Mouse (Mus musculus) neural tube, embryonic 14.5 days (tissue): ENCODE data around the gene Zfp385c. TPM values are rescaled to one million over a fixed set of nuclear protein-coding genes. Genes with fewer than 3 reads are reported as not detected.

Source experiments
- ATAC-seq: fragments of 200-750 bp; cut with Nextera tagmentation; 2 replicates; pipeline ENCODE4 v1.8.0; 2017; ENCODE audit warnings: low read depth, mild to moderate bottlenecking, moderate TSS enrichment, moderate library complexity
- H3K27ac ChIP-seq: fragments of 300-500 bp; sonication (generic); 2 replicates; pipeline ENCODE4 v1.5.1; 2014; ENCODE audit warnings: low read depth, mild to moderate bottlenecking, control low read depth, low read length, moderate library complexity, mixed read lengths
- H3K27me3 ChIP-seq: fragments of 300-500 bp; sonication (generic); 2 replicates; pipeline ENCODE4 v1.6.1; 2014; ENCODE audit warnings: low read length; ENCODE audit not compliant: control insufficient read depth, insufficient read depth
- H3K36me3 ChIP-seq: fragments of 300-500 bp; sonication (generic); 2 replicates; pipeline ENCODE4 v1.6.1; 2014; ENCODE audit warnings: low read length, mixed read lengths; ENCODE audit not compliant: control insufficient read depth, insufficient read depth
- H3K4me1 ChIP-seq: fragments of 300-500 bp; sonication (generic); 2 replicates; pipeline ENCODE4 v1.6.1; 2014; ENCODE audit warnings: low read length; ENCODE audit not compliant: control insufficient read depth, insufficient read depth
- H3K4me2 ChIP-seq: fragments of 300-500 bp; sonication (generic); 2 replicates; pipeline ENCODE4 v1.6.1; 2014; ENCODE audit warnings: mild to moderate bottlenecking, low read depth, low read length, control low read depth
- H3K4me3 ChIP-seq: fragments of 300-500 bp; sonication (generic); 2 replicates; pipeline ENCODE4 v1.5.1; 2014; ENCODE audit warnings: low read depth, low read length, control low read depth, mixed read lengths
- H3K9ac ChIP-seq: fragments of 300-500 bp; sonication (generic); replicated peaks from 2 replicates; pipeline ENCODE4 v1.6.1; 2014; ENCODE audit warnings: low read depth, mild to moderate bottlenecking, control low read depth, low read length, mixed read lengths
- H3K9me3 ChIP-seq: fragments of 300-500 bp; sonication (generic); 2 replicates; pipeline ENCODE4 v1.6.1; 2016; ENCODE audit warnings: low read length; ENCODE audit not compliant: control insufficient read depth
- WGBS: fragments of 180-500 bp; shearing (Covaris S2); extraction: QIAGEN DNeasy Blood & Tissue Kit; methylation state at CpG from one replicate; pipeline ENCODE4 v1.1.7; 2014; 5-methylcytosine and 5-hydroxymethylcytosine counted together
- polyA plus RNA-seq: library from polyadenylated mRNA; unstranded; fragments of >200 nt; fragmentation: Nextera tagmentation; extraction: Ambion mirVana; gene quantifications from 2 replicates; pipeline ENCODE4 v1.2.1, GENCODE M21; 2014

The Zfp385c gene
- polyA plus RNA-seq, 1 experiment from 2014 or later = 0.50 TPM

DNA sequence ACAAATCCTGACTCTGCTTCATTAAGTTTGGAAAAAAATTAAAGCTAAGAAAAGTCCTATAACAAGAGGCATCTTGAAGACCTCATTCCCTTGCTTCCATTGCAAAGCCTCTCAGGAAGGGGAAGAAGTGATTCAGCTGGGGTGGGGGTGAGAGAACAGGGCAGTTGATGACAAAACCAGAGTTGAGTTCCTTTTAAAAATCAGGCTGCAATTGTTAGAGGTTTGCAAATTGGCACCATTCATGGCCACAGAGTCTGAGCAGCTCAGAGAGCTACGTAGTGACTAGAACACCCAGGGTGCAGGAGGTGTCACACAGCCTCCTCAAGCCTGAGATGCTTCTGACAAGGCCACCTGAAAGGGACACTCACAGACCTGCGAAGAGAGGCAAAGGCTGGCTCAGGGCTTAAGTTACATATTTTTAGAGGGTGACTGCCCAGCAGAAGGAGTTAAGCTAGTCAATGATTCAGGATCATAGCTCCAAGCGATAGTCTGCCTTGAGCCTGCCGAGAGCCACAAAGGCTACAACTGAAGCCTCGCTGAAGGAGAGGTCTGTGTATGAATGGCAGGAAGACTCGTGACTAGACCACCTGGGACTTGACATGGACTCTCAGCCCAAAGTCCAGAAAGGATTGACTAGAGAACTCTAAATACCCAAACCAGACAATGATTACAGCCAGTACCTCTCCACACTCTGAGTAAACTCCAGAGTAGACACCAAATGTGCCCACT, 38.4 kb upstream of the Zfp385c start:
- no peak overlapping the region for H3K4me3 ChIP-seq
- no peak overlapping the region for H3K9ac ChIP-seq
- no peaks in the 10 kb centered on the region for H3K27me3 ChIP-seq
- H3K4me1 ChIP-seq = no peaks in the 10 kb centered on the region
- no peaks in the 10 kb centered on the region for H3K9me3 ChIP-seq
- no peak overlapping the region for H3K4me2 ChIP-seq
- ATAC-seq = no peak
- H3K27ac ChIP-seq = no peak overlapping the region
- WGBS = 91% methylated on average over 6 of the region's 6 CpGs
- H3K36me3 ChIP-seq = 0 out of 2 replicates have a peak, but pooled peaks cover 3% of the 10 kb centered on the region

DNA sequence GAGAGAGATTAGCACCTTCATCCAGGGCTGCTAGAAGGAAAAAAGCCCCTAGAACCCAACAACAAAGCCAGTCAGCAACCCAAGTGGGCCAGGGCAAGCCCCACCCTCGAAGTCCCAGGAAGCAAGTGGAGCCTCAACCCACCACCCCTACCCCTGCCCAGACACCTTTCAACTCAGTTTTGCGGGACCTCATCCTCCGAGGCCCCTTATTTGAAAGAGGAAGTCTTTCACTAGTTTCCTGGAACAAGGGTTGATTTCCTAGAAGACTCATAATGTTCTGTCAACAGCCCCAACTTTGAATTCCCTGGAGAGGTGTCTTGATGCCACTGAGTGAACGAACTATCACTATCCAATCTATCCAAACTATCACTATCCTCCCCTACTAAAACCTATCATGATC, 37.7 kb upstream of the Zfp385c start:
- no peak for ATAC-seq
- Histone ChIP-seq H3K4me1 (no peaks in the 10 kb centered on the region), H3K9ac (no peak overlapping the region), H3K4me2 (no peak overlapping the region), H3K9me3 (no peaks in the 10 kb centered on the region), H3K36me3 (0 out of 2 replicates have a peak, but pooled peaks cover 3% of the 10 kb centered on the region), H3K4me3 (no peak overlapping the region), H3K27ac (no peak overlapping the region), H3K27me3 (no peaks in the 10 kb centered on the region)
- WGBS = 94% methylated on average over 4 of the region's 4 CpGs

DNA sequence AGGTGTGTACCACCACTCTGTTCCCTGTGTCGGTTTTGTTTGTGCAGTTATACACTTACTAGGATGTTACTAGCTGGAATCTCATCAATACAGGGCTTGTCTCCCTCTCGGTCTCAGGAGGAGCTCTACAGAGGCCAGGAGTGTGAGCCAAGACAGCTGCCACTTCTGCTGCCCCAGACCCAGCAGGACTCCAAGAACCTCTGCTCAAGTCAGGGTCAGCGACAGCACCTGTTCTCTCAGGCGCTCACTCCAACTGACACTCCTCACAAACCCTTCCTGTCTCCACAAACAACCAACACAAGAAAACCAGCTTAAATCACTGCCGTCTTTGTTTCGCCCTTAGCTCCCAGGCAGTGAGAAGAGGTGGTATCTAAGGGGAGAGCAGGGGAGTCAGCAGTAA, 36.3 kb upstream of the Zfp385c start:
- no peak overlapping the region for H3K27ac ChIP-seq
- H3K9ac ChIP-seq = no peak overlapping the region
- no peaks in the 10 kb centered on the region for H3K9me3 ChIP-seq
- H3K4me2 ChIP-seq = no peak overlapping the region
- 82% methylated on average over 6 of the region's 6 CpGs for WGBS
- H3K27me3 ChIP-seq = no peaks in the 10 kb centered on the region
- no peak for ATAC-seq
- 0 out of 2 replicates have a peak, but pooled peaks cover 3% of the 10 kb centered on the region for H3K36me3 ChIP-seq
- H3K4me1 ChIP-seq = no peaks in the 10 kb centered on the region
- no peak overlapping the region for H3K4me3 ChIP-seq

DNA sequence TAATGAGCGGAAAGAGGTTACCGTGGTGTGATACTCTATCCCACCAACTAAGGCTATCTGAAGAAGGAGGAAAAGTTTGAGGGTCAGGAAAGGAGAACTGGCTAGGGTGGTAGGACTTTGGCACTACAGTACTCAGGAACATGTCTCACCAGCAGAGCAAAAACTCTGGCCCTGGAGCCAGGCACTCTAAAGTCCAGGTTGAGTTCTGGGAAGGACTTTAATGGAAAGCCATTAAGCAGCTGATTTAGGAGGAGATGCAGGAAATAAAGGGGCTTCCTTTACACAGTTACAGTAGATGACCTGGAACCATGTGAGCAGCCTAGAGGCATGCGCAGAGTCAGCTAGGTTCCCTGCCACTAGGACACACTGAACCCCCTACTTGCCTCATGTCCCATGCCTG, 34.9 kb upstream of the Zfp385c start:
- H3K36me3 ChIP-seq = 0 out of 2 replicates have a peak, but pooled peaks cover 3% of the 10 kb centered on the region
- 93% methylated on average over 3 of the region's 3 CpGs for WGBS
- no peak overlapping the region for H3K4me3 ChIP-seq
- no peaks in the 10 kb centered on the region; the same call in 1 of the 2 replicates for H3K4me1 ChIP-seq
- H3K27me3 ChIP-seq = no peaks in the 10 kb centered on the region
- H3K9me3 ChIP-seq = no peaks in the 10 kb centered on the region
- no peak overlapping the region for H3K27ac ChIP-seq
- ATAC-seq = no peak
- H3K4me2 ChIP-seq = no peak overlapping the region
- H3K9ac ChIP-seq = no peak overlapping the region

DNA sequence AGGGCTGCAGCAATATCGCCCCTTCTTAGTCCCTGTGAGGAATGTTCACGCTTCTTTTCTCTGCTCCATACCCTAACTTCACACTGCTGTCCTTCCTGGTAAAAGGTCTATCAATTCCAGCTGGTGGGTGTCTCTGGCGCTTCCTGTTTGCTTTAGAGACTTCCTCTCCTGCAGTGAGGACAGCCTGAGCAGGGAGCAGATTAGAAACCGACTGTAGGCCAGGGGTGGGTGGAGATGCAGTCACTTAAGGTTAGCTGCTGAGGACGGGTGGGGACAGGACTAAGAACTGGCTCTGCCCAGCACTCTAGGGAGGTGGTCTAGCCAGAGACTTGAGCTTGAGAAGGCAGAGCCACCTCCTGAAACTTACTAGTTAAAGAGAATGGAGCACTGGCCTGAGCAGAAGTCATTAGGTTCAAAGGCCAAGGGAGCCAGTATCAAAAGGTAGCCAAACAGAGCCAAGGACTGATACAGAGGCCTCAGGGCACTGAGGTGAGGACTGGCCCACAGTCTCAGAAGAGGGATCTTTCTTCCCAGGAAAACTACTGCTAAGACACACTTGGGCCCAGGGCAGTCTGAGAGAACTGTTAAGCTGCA, 32.8 kb upstream of the Zfp385c start:
- Histone ChIP-seq H3K9me3 (no peaks in the 10 kb centered on the region), H3K4me2 (no peak overlapping the region), H3K27ac (no peak overlapping the region), H3K4me1 (no peaks in the 10 kb centered on the region; the same call in 1 of the 2 replicates), H3K9ac (no peak overlapping the region), H3K4me3 (no peak overlapping the region), H3K36me3 (0 out of 2 replicates have a peak, but pooled peaks cover 3% of the 10 kb centered on the region), H3K27me3 (no peaks in the 10 kb centered on the region)
- 56% methylated on average over 5 of the region's 5 CpGs for WGBS
- no peak for ATAC-seq

DNA sequence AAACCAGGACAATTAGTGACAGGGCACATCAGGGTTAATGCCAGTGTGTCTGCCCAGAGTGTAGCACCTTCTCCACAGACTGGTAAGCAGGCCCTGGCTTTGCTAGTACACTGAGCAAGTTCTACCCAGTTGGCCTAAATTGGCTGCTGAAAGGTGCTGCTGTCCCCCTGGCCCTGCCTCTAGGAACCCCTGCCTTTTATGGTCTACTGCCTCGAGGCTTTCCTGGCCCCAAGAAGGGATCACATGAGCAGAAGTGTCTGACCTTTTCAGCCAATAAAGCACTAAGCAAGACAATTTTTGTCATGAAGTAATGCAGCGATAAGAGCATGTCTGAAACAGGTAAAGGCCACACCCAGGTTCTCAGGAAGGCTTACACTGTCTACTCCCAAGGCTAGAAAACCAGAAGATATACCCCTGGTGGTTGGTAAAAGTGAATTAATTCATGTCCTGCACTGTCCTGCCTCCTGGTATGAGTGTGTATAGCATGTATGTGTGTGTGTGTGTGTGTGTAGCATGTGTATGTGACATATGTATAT, 30.3 kb upstream of the Zfp385c start:
- H3K9me3 ChIP-seq = no peaks in the 10 kb centered on the region
- H3K4me3 ChIP-seq = no peak overlapping the region
- no peak overlapping the region for H3K4me2 ChIP-seq
- H3K9ac ChIP-seq = no peak overlapping the region
- H3K27ac ChIP-seq = no peak overlapping the region
- no peaks in the 10 kb centered on the region; the same call in 1 of the 2 replicates for H3K4me1 ChIP-seq
- 55% methylated on average over 2 of the region's 2 CpGs for WGBS
- no peak for ATAC-seq
- no peaks in the 10 kb centered on the region for H3K27me3 ChIP-seq
- peaks cover 14% of the 10 kb centered on the region for H3K36me3 ChIP-seq

DNA sequence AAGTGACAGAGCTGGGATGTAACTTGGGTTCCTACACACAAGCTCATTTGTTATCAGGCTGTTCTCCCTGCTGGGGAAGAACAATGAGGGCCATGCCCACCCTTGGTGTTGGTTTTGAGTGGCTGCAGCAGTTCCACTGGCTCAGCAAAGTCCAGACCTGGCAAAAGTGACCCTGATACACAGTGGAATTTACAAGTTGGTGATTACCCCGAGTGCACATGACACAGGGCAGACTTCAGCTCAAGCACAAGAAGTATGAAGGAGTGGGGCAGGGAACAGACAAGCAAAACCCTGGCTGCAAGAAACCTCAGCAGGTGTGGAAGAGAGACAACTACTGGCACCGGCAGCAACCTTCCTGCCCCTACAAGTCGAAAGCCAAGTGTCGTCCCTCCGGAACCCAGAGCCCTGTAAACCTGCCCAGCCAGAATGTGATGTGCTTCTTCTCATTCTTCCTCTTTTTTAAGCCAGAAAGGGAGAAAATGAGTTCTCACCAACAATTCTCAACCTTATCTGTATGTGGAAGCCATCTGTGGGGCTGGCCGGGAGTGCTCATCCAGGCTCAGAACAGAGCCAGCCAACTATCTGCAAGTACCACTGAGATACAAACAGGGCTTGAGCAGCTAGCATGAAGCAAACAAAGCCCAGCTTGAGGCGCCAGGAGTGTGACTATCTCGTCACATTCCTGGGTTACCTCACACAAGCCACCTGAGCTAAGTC, 29.7 kb upstream of the Zfp385c start:
- Histone ChIP-seq H3K27ac (no peak overlapping the region), H3K4me3 (no peak overlapping the region), H3K9me3 (no peaks in the 10 kb centered on the region), H3K9ac (no peak overlapping the region), H3K4me1 (no peaks in the 10 kb centered on the region; the same call in 1 of the 2 replicates), H3K36me3 (peaks cover 16% of the 10 kb centered on the region), H3K27me3 (no peaks in the 10 kb centered on the region), H3K4me2 (no peak overlapping the region)
- ATAC-seq = no peak
- 71% methylated on average over 8 of the region's 8 CpGs for WGBS

DNA sequence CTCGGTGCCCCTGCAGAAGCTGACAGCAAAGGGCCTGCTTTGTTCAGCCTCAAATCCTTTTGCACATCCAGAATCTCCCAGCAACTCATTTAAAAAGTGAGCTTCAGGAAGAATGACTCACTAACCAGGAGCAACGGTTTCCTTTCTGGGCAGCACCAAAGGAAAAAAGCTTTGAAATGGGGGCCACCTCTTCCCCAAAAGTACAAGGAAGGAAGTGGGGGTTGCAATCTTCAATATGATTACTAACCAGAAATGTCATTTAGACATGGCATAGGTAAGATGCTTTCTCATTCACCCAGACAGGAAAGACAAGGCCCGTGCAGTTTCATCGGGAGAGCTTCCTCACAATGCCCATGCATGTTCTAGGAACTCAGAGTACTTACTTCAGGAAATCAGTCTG, 29.0 kb upstream of the Zfp385c start:
- no peaks in the 10 kb centered on the region for H3K27me3 ChIP-seq
- no peak overlapping the region for H3K27ac ChIP-seq
- no peaks in the 10 kb centered on the region; the same call in 1 of the 2 replicates for H3K4me1 ChIP-seq
- H3K4me3 ChIP-seq = no peak overlapping the region
- WGBS = 65% methylated on average over 4 of the region's 4 CpGs
- no peak for ATAC-seq
- H3K9ac ChIP-seq = no peak overlapping the region
- H3K36me3 ChIP-seq = peaks cover 23% of the 10 kb centered on the region
- no peak overlapping the region for H3K4me2 ChIP-seq
- no peaks in the 10 kb centered on the region for H3K9me3 ChIP-seq
